23 mouse cellular contexts compared by ENCODE assay signal in the genomic region with DNA sequence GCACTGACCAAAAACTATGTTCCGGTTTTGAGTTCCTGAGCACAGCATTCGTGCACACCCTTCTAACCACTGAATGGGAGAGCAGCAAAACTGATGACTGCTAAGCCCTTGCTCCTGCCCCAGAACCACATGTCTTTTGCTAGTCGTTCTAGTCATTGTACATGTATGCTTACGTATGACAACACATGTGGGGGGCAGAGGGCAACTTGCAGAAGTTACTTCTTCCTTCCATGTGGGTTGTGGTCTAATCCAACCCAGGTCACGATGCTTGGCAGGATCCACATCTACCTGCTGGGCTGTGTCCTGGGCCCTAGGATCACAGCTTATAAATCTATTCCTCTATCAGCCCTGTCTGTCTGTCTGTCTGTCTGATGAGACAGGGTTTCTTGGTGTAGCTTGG. TPM values are rescaled to one million over a fixed set of nuclear protein-coding genes. Genes with fewer than 3 reads are reported as not detected.
DNase-seq lines count a peak whose midpoint lies in the region; ATAC-seq lines count a peak whose summit lies in the region.
"Had no signal": no experiment of that assay in that cellular context is flagged by ENCODE, and none has a peak within 500 bp of the region (broad histone marks: within the 10 kb centered on the region; RNA-seq: fewer than 3 reads in every experiment).

No protein-coding gene starts in this region.

- WGBS in heart, embryonic 12.5 days = 77% methylated on average over 5 of the region's 5 CpGs
- 52% methylated on average over 5 of the region's 5 CpGs for WGBS in liver, embryonic 12.5 days (ENCODE audit: insufficient replicate concordance)

- H3K9me3 ChIP-seq in heart, embryonic 12.5 days (replicated peaks) = no peaks in the 10 kb centered on the region
- H3K9me3 ChIP-seq in megakaryocyte, embryonic 14.5 days = no peaks in the 10 kb centered on the region
- no peaks in the 10 kb centered on the region for H3K9me3 ChIP-seq in liver, embryonic 12.5 days (replicated peaks)
- H3K9me3 ChIP-seq: forebrain, embryonic 12.5 days; hindbrain, embryonic 13.5 days; limb, embryonic 10.5 days; midbrain, embryonic 15.5 days had no signal

- 0 out of 2 replicates have a peak overlapping the region, but pooled peaks have one; percentile 32 for H3K27ac ChIP-seq in heart, embryonic 12.5 days (ENCODE audit: poor library complexity, severe bottlenecking)
- H3K27ac ChIP-seq in liver, embryonic 12.5 days = peak overlapping the region; percentile 78
- H3K27ac ChIP-seq: forebrain, embryonic 12.5 days; hindbrain, embryonic 13.5 days; left cerebral cortex, adult 2 months; limb, embryonic 10.5 days; midbrain, embryonic 15.5 days; stomach, postnatal 0 days had no signal

- ATAC-seq in heart, embryonic 12.5 days (ENCODE audit: insufficient number of reproducible peaks, low FRiP score) = no peak
- ATAC-seq in megakaryocyte, adult 5-6 weeks (ENCODE audit: poor library complexity, severe bottlenecking) = no peak
- ATAC-seq in liver, embryonic 12.5 days = no peak
- peak; percentile 3; the same call in 1 of the 2 replicates for ATAC-seq in neutrophil, adult 5-6 weeks (ENCODE audit: extremely low read depth, insufficient number of reproducible peaks, low FRiP score, poor library complexity, severe bottlenecking)
- ATAC-seq: activated CD4-positive, CD25-positive, alpha-beta regulatory T cell, adult 4 months; intestine, embryonic 16.5 days; midbrain, embryonic 15.5 days; Patski had no signal

- no peak overlapping the region for H3K4me3 ChIP-seq in heart, embryonic 12.5 days
- H3K4me3 ChIP-seq in megakaryocyte, embryonic 14.5 days (replicated peaks) = peak overlapping the region; percentile 83
- H3K4me3 ChIP-seq in liver, embryonic 12.5 days = no peak overlapping the region
- H3K4me3 ChIP-seq: forebrain, embryonic 12.5 days; hindbrain, embryonic 13.5 days; left cerebral cortex, adult 2 months; limb, embryonic 10.5 days; midbrain, embryonic 15.5 days had no signal

- peaks cover 22% of the 10 kb centered on the region for H3K36me3 ChIP-seq in heart, embryonic 12.5 days
- H3K36me3 ChIP-seq in megakaryocyte, embryonic 14.5 days (replicated peaks; ENCODE audit: low read length) = peaks cover 13% of the 10 kb centered on the region
- peaks cover 8% of the 10 kb centered on the region; the same call in 1 of the 2 replicates for H3K36me3 ChIP-seq in liver, embryonic 12.5 days
- H3K36me3 ChIP-seq: forebrain, embryonic 12.5 days; hindbrain, embryonic 13.5 days; midbrain, embryonic 15.5 days had no signal

- no peak for DNase-seq in heart, adult 18-20 months
- DNase-seq in right cerebral cortex, postnatal 14 days = no peak
- DNase-seq in thymus, postnatal 14 days = no peak
- DNase-seq: adrenal gland, postnatal 14 days; B cell, adult 2 months; cerebellum, postnatal 10 days; embryo, embryonic 11 days; lung, embryonic 14.5 days; lung, postnatal 4 days had no signal

- H3K4me1 ChIP-seq in heart, embryonic 12.5 days (replicated peaks) = peaks cover 37% of the 10 kb centered on the region
- peaks cover 79% of the 10 kb centered on the region for H3K4me1 ChIP-seq in megakaryocyte, embryonic 14.5 days
- H3K4me1 ChIP-seq in liver, embryonic 12.5 days = peaks cover 76% of the 10 kb centered on the region

- H3K27me3 ChIP-seq in heart, embryonic 12.5 days (replicated peaks) = no peaks in the 10 kb centered on the region
- H3K27me3 ChIP-seq in megakaryocyte, embryonic 14.5 days (replicated peaks) = no peaks in the 10 kb centered on the region
- no peaks in the 10 kb centered on the region for H3K27me3 ChIP-seq in liver, embryonic 12.5 days (replicated peaks)
- H3K27me3 ChIP-seq: midbrain, embryonic 15.5 days; Patski had no signal

- H3K4me2 ChIP-seq in heart, embryonic 12.5 days = no peak overlapping the region
- no peak overlapping the region for H3K4me2 ChIP-seq in liver, embryonic 12.5 days
- H3K4me2 ChIP-seq: forebrain, embryonic 12.5 days; hindbrain, embryonic 13.5 days; lung, embryonic 14.5 days; midbrain, embryonic 15.5 days had no signal

- no peak overlapping the region for H3K9ac ChIP-seq in heart, embryonic 12.5 days
- H3K9ac ChIP-seq in liver, embryonic 12.5 days = no peak overlapping the region
- H3K9ac ChIP-seq: forebrain, embryonic 12.5 days; hindbrain, embryonic 13.5 days; lung, embryonic 14.5 days; midbrain, embryonic 15.5 days had no signal

RNA-seq across cellular contexts. Expression of a gene that starts 2.4 kb away (rescaled TPM):
- 50.2 and 53.9 TPM in 2 replicates for polyA plus RNA-seq in heart, embryonic 12.5 days (2016; fragmentation: Nextera tagmentation; extraction: Ambion mirVana)
- total RNA-seq in heart, adult 18-20 months (2021) = 10 to 100 TPM; 54.6 to 62.1 TPM
- polyA plus RNA-seq in megakaryocyte, embryonic 14.5 days (2012; ENCODE audit: insufficient read depth, low replicate concordance) = 267 and 1,249 TPM in 2 replicates
- total RNA-seq in megakaryocyte, adult 5-6 weeks (2015) = 106 and 134 TPM in 2 replicates
- total RNA-seq in megakaryocyte, adult 5-6 weeks (2017) = 146 and 169 TPM in 2 replicates
- 41.1 and 42.9 TPM in 2 replicates for polyA plus RNA-seq in liver, embryonic 12.5 days (2016; fragmentation: Nextera tagmentation; extraction: Ambion mirVana)
- total RNA-seq in neutrophil, adult 5-6 weeks (2017) = 297 and 336 TPM in 2 replicates

RNA-seq across cellular contexts. Expression of a gene that starts 12.3 kb away (rescaled TPM):
- polyA plus RNA-seq in heart, embryonic 12.5 days (2016; fragmentation: Nextera tagmentation; extraction: Ambion mirVana) = 543 and 550 TPM in 2 replicates
- total RNA-seq in heart, adult 18-20 months (2021) = 10 to 100 TPM; 20.9 to 22.2 TPM
- polyA plus RNA-seq in megakaryocyte, embryonic 14.5 days (2012; ENCODE audit: insufficient read depth, low replicate concordance) = 38.2 TPM in 1 of 2 replicates, not detected in the other
- total RNA-seq in megakaryocyte, adult 5-6 weeks (2015) = 2.6 and 5.8 TPM in 2 replicates
- 8.6 and 13.4 TPM in 2 replicates for total RNA-seq in megakaryocyte, adult 5-6 weeks (2017)
- 13.7 and 17.9 TPM in 2 replicates for polyA plus RNA-seq in liver, embryonic 12.5 days (2016; fragmentation: Nextera tagmentation; extraction: Ambion mirVana)
- total RNA-seq in neutrophil, adult 5-6 weeks (2017) = not detected in 2 replicates
- polyA plus RNA-seq: Patski had no signal

RNA-seq across cellular contexts. Expression of a gene that starts 20.2 kb away (rescaled TPM):
- polyA plus RNA-seq in heart, embryonic 12.5 days (2016; fragmentation: Nextera tagmentation; extraction: Ambion mirVana) = 1,739 and 1,749 TPM in 2 replicates
- total RNA-seq in heart, adult 18-20 months (2021) = over 10,000 TPM; 10,363 to 11,433 TPM
- 3.9 TPM in 1 of 2 replicates, not detected in the other for polyA plus RNA-seq in megakaryocyte, embryonic 14.5 days (2012; ENCODE audit: insufficient read depth, low replicate concordance)
- 5.1 and 8.8 TPM in 2 replicates for total RNA-seq in megakaryocyte, adult 5-6 weeks (2015)
- 1.7 TPM in 1 of 2 replicates, not detected in the other for total RNA-seq in megakaryocyte, adult 5-6 weeks (2017)
- 1.7 and 1.8 TPM in 2 replicates for polyA plus RNA-seq in liver, embryonic 12.5 days (2016; fragmentation: Nextera tagmentation; extraction: Ambion mirVana)
- 0.58 TPM in 1 of 2 replicates, not detected in the other for total RNA-seq in neutrophil, adult 5-6 weeks (2017)

RNA-seq across cellular contexts. Expression of a gene that starts 28.4 kb away (rescaled TPM):
- polyA plus RNA-seq in heart, embryonic 12.5 days (2016; fragmentation: Nextera tagmentation; extraction: Ambion mirVana) = 0.54 and 0.83 TPM in 2 replicates
- total RNA-seq in heart, adult 18-20 months (2021) = 1 to 10 TPM; 2.0 to 2.5 TPM
- 1.3 and 5.0 TPM in 2 replicates for polyA plus RNA-seq in megakaryocyte, embryonic 14.5 days (2012; ENCODE audit: insufficient read depth, low replicate concordance)
- 1.3 TPM in 2 replicates for total RNA-seq in megakaryocyte, adult 5-6 weeks (2015)
- 1.0 TPM in 2 replicates for total RNA-seq in megakaryocyte, adult 5-6 weeks (2017)
- 0.24 and 0.26 TPM in 2 replicates for polyA plus RNA-seq in liver, embryonic 12.5 days (2016; fragmentation: Nextera tagmentation; extraction: Ambion mirVana)
- total RNA-seq in neutrophil, adult 5-6 weeks (2017) = 0.12 and 0.74 TPM in 2 replicates

RNA-seq across cellular contexts. Expression of a gene that starts 43.4 kb away (rescaled TPM):
- 3.0 and 4.1 TPM in 2 replicates for polyA plus RNA-seq in heart, embryonic 12.5 days (2016; fragmentation: Nextera tagmentation; extraction: Ambion mirVana)
- total RNA-seq in heart, adult 18-20 months (2021) = 1 to 10 TPM; 2.1 to 3.4 TPM
- not detected in 2 replicates for polyA plus RNA-seq in megakaryocyte, embryonic 14.5 days (2012; ENCODE audit: insufficient read depth, low replicate concordance)
- 1.4 and 5.3 TPM in 2 replicates for total RNA-seq in megakaryocyte, adult 5-6 weeks (2015)
- 4.5 and 5.1 TPM in 2 replicates for total RNA-seq in megakaryocyte, adult 5-6 weeks (2017)
- 1.3 and 2.1 TPM in 2 replicates for polyA plus RNA-seq in liver, embryonic 12.5 days (2016; fragmentation: Nextera tagmentation; extraction: Ambion mirVana)
- 58.8 and 64.3 TPM in 2 replicates for total RNA-seq in neutrophil, adult 5-6 weeks (2017)

Comparison
In these comparisons a context has a peak if more than half of its experiments do, and no peak if none do; other contexts are left out.
1. RNA of a gene that starts 20.2 kb away (total RNA-seq): 10,363 to 11,433 TPM in heart, adult 18-20 months; 1.7 to 8.8 TPM in megakaryocyte, adult 5-6 weeks and 0.58 TPM in neutrophil, adult 5-6 weeks; every median in the first group is over 1,000 times any median in the second.